Mouse (Mus musculus) kidney, postnatal 25 days (tissue): Measurements from ENCODE around the gene Med6.
A peak's percentile ranks its signal among the peaks of the same experiment; 100 is the strongest.
"Not testable (repeated sequence)": the region's sequence is repeated elsewhere in the genome, so short reads cannot be mapped to it uniquely, and the experiment has no call there.

Source experiments
- DNase-seq, 2 experiments: peaks; one replicate each; pipeline ENCODE4 v3.0.0; 2021; ENCODE audit warnings: mixed read lengths in 2 of 2

Gene Med6

DNA sequence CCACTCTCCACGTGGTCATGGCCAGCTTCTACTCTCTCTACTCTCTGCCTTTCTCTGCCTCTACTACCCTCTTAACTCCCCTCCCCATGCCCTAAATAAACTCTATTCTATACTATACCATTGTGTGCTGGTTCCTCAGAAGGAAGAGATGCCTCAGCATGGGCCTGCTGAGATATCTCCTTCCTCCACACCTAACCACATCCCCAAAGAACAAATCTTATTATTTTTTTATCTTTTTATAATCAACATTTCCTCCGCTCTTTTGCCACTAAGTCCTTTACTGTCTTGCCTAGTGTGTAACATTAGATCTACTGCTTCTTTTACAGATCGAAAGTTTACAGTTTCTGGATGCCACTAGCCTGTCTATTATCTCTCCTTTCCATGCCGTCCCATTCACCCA, 47.6 kb downstream of the Med6 start:
- no peak for DNase-seq

DNA sequence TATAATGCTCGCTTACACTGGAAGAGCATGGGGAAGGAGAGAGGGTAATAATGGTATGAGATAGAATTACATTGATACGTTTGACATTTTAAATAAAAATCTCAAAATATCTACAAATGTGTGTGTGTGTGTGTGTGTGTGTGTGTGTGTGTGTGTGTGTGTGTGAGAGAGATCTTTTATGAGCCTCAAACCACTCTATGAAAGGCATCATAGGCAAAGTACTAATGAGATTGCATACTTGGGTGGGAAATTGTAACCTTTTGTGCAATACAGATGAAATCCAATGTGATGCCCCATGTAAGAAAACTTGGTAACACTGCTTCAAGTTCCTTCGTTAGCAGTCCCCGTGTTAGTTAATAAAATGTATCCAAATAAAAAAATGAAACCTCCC, 61.8 kb downstream of the Med6 start:
- no peak for DNase-seq

DNA sequence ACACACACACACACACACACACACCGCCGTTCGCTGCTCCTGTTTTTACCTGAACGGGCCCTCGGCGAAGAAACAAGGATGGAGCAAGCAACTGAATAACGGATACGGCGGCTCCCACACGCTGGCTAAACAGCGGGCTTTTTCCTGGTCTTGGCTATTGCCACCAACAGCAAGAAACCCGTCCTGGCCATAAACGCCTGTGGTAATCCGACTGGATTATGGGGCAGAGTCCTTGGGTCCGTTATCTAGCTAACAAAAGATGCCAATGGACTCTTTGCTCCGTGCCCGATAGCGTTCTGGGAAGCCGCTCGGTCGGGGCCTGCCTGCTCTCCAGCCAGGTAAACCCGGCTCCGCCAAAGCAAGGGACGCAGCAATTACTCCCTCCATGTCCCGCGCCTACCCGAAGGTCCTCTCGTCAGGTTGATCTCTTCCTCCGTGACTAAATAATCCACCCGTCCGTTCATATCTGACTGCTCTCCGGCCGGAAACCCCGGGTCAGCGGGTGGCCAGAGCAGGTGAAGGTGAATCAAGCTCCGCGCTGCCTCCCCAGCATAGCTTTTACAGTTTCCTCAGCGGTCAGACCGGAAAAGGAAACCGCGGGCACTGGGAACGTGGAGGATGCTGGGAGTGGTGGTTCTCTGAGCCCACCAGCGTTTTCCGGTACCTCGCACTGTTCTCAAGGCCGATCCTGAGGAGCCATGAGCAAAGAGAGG, 62.3 kb downstream of the Med6 start, which contains the start of the genes Gm20498 and Synj2bp:
Gene Gm20498, minus strand, starts transcription at position 590 of the 713 bp plus-strand sequence.
Gene Synj2bp, minus strand, starts transcription at position 596 of the 713 bp plus-strand sequence.
- peak; percentile 89 to 94 for DNase-seq

- not testable (repeated sequence) for DNase-seq
Measured at GRCm38 (mm10) chr12:81530587-81530986, 64.2 kb downstream of the Med6 start.
